Mouse (Mus musculus): Measurements from ENCODE around the gene Nupr1l.
"Not testable (repeated sequence)": the region's sequence is repeated elsewhere in the genome, so short reads cannot be mapped to it uniquely, and the experiment has no call there.

Gene Nupr1l

DNA sequence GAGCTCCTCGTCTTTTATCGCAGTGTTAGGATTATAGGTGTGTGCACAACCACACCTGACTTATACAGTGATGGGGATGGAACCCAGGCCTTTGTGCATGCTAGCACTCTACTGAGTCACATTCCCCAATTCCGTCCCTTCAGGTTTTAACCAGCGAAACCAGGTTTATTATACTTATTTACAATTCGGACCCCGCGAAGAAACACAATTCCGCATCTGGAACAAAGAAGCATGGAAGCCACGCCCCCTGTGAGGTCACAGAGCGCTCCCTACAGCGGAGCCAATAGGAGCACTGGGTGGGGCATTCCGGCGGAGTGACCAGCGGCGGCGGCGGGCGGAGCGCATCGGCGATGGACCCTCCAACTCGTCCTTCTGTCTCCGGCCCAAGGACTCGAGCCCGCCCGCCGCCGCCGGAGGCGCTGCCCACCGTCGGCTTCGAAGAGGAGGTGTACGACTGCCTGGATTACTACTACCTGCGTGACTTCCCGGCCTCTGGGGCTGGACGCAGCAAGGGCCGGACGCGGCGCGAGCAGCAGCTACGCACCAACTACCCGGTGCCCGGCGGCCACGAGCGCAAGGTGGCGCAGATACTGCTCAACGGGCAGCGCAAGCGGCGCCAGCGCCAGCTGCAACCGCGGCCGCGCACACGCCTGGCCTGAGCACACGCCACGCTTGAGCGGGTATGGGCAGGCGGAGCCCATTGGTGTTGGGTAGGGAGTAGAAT lies at the start of gene Nupr1l:
Gene Nupr1l, plus strand, starts transcription at position 299 of the 724 bp plus-strand sequence.
- DNase-seq (ENCODE audit: low read depth, low spot score) = peak; percentile 63

GRCm38 (mm10) chr5:129862325-129862724 lies 46.0 kb upstream of the Nupr1l start:
- DNase-seq (ENCODE audit: low read depth, low spot score) = no peak

DNA sequence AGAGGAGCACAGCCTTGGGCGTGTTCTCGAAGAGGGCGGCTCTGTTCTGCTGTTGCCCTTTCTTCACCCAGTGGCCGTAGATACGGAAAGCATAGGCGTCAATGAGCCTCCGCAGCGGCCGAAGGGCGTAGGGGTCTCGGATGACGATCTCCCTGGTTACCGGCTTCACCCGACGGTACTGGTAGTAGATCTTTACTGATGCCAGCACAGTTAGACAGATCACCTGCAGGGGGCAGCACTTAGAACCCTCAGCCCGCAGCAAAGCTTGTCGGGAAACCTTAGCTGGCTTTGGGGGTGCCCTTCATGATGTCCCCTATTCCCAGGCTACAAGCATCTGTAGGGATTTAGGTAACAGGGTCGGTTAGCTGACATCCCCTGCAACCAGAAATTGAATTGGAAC lies 43.9 kb upstream of the Nupr1l start:
- no peak for DNase-seq (ENCODE audit: low read depth, low spot score)

DNA sequence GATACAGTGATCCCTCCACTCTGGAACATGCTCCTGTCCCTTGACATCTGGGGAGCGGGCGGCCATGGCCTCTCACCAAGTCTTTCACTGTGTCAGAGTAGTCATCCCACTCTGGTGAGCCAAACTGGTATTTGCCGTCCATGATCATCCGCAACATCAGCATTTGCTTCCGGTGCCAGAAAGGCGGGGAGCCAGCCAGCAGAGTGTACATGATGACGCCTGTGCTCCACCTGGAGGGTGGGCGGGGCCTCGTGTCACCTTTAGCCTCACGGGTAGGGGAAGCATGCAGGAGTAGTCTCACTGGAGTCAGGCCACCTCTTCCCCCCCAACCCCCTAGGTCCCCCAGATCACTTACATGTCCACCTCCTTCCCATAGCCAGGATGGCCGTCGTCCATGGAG lies 42.5 kb upstream of the Nupr1l start:
- peak; percentile 57 for DNase-seq (ENCODE audit: low read depth, low spot score)

GRCm38 (mm10) chr5:129869238-129869995 lies 38.9 kb upstream of the Nupr1l start:
- no peak for DNase-seq (ENCODE audit: low read depth, low spot score)

DNA sequence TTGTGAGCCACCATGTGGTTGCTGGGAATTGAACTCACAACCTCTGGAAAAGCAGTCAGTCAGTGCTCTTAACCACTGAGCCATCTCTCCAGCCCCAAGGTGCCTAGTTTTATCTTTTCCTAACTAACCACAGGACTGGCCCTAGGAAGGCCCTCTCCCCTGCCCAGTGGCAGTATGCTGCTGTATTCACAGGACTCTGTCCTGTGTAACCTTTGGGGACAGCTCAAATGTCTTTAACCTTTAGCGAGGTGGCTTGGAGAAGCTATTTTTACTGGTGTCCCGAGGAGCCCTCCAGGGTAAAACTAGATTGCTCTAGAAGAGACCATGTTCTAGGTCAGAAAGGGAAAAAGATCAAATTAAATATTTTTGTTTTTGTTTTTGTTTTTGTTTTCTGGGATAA lies 37.1 kb upstream of the Nupr1l start:
- DNase-seq (ENCODE audit: low read depth, low spot score) = peak; percentile 85

GRCm38 (mm10) chr5:129873942-129874341 lies 34.4 kb upstream of the Nupr1l start:
- no peak for DNase-seq (ENCODE audit: low read depth, low spot score)

DNA sequence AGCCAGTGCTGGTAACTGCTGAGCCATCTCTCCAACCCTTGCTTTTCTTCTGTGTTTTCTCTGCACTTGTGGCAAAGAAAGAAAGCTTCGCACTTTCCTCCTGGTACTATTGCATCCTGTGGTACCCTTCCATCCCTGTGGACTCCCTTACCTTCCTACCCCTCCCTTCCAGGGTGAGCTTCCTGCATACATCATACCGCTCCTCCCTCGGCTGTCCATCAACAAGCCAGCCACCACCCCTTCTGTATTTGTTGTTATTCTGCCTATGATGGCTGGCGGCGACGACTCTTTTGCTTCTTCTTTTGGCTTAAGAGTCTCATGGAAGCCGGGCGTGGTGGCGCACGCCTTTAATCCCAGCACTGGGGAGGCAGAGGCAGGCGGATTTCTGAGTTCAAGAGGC lies 33.2 kb upstream of the Nupr1l start:
- no peak for DNase-seq (ENCODE audit: low read depth, low spot score)

GRCm38 (mm10) chr5:129877731-129878455 lies 30.4 kb upstream of the Nupr1l start:
- peak; percentile 93 for DNase-seq (ENCODE audit: low read depth, low spot score)

DNA sequence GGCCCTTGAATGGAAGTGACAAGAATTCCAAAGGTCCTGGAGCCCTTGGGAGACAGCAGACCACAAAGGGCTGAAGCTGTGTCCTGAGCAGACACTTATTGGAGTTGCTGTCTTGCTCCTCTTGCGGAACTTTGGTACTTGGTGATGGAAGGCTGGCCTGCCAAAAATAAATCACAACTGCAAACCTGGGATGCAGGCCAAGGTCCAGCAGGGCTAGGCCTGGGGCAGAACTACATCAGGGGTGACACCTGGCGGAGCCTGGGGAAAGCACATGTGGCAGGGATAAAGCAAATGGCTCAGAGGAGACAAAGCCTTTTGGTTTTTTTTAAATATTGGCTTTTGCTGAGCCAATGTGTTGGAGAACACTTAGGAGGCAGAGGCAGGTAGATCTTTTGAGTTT lies 29.4 kb upstream of the Nupr1l start:
- DNase-seq (ENCODE audit: low read depth, low spot score) = peak; percentile 94

GRCm38 (mm10) chr5:129879888-129880287 lies 28.5 kb upstream of the Nupr1l start:
- no peak for DNase-seq (ENCODE audit: low read depth, low spot score)

- no peak for DNase-seq (ENCODE audit: low read depth, low spot score)
Observed at GRCm38 (mm10) chr5:129886271-129886670, 22.1 kb upstream of the Nupr1l start.

DNA sequence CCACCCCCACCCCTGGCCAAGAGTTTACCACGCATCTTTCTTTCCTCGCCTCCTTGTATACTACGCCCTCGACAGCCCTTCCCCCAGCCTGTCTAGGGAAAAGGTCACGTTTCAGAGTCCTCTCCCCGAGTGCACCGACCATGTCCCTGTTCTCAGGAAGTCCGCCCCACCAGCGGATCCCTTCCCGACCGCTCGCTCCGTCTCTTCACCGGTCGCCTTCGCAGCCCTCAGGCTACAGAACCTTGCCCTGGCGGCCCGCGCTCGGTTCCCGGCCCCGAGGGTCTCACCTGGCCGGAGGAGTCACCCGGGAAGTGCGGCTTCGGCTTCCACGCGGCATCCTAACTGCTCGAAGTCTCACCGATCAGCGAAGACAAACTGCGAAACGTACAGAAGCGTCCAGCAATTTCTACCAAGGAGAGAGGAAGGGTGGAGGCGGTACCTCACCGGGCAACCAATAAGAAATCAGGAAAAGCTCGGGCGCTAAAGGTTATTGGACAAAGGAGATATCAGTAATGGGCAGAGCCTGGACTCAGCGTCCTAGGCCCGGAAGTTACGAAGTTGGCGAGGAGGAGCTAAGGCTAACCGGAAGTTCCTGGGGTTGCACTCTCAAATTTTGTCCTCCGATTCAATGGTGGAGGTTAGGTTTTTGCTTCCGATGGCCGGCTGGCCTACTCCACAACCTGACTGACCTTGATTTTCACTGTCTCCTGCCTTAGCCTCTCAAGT lies 21.3 kb upstream of the Nupr1l start, which contains the start of gene Chchd2:
Gene Chchd2, minus strand, starts transcription at position 560 of the 726 bp plus-strand sequence.
- peak; percentile 98 for DNase-seq (ENCODE audit: low read depth, low spot score)

DNA sequence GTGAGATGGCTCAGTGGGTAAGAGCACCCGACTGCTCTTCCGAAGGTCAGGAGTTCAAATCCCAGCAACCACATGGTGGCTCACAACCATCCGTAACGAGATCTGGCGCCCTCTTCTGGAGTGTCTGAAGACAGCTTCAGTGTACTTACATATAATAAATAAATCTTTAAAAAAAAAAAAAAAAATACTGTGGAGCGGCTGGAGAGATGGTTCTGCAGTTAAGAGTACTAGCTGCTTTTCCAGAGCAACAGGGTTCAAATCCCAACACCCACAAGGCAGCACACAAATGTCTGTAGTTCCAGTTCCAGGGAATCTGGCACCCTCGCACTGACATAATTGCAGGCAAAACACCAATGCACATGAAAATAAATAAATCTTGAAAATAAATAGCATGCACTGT lies 17.9 kb upstream of the Nupr1l start:
- not testable (repeated sequence) for DNase-seq (ENCODE audit: low read depth, low spot score)

DNA sequence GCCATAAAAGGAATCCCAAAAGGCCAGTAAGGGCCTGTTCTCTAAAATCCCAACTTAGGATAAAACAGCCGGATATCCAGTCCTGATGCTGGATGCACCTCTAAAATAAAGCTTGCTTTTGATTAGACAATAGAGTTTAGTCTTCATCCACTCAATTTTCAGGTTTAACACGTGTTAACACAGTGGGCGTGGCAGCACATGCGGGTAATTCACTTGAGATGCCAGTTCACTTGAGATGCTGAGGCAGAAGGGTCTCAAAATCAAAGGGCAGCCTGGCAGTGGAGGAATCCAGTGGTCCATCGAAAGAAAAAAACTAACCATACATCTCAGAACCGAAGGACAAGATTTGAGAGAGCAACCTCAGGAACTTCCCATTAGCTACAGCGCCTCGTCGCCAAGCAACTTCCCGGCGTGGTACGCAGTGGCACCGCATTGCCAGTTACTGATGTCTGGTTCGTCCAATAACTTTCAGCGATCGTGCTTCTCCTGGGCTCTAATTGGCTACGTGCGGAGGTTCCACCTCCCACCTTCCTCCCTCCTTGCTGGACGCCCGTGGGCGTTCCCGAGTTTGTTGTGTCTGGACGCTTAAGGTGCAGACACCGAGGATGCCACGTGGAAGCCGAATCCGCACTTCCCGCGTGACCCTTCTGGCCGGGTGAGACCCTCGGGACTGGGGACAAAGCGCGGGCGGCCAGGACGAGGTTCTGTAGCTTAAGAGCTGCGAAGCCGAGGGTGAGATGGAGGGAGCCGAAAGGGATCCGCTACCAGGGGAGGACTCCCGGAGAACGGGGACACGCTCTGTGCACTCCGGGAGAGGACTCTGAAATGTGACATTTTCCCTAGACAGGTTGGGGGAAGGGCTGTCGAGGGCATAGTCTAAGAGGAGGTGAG lies 12.9 kb upstream of the Nupr1l start, which contains the start of gene Zbed5:
Gene Zbed5, plus strand, starts transcription at position 526 of the 891 bp plus-strand sequence.
- DNase-seq (ENCODE audit: low read depth, low spot score) = peak; percentile 90

- no peak for DNase-seq (ENCODE audit: low read depth, low spot score)
Observed at GRCm38 (mm10) chr5:129898449-129898848, 9.9 kb upstream of the Nupr1l start, which contains the start of gene Phkg1. Phkg1 (minus strand) TSS chr5:129898549.

- DNase-seq (ENCODE audit: low read depth, low spot score) = no peak
Observed at GRCm38 (mm10) chr5:129907775-129908174, 565 bp upstream of the Nupr1l start.

DNA sequence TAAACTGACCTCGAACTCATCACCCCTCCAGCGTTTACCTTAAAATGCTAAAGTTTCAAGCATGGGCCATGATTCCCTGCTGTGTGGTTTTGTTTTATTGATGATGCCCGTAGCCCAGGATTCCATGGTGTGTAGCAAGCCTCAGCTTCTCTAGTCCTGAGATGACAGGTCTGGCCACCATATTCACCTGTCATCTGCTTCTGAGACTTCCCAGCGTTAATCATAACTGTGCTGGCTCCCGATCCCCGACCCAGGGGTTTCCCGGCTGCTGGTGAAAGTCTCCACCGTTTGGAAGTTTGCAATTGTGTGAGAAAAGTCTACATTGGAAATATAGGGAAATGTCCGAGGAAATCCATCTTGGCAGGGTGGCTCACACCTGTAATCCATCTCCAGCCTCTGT lies 807 bp downstream of the Nupr1l start:
- DNase-seq (ENCODE audit: low read depth, low spot score) = no peak

DNA sequence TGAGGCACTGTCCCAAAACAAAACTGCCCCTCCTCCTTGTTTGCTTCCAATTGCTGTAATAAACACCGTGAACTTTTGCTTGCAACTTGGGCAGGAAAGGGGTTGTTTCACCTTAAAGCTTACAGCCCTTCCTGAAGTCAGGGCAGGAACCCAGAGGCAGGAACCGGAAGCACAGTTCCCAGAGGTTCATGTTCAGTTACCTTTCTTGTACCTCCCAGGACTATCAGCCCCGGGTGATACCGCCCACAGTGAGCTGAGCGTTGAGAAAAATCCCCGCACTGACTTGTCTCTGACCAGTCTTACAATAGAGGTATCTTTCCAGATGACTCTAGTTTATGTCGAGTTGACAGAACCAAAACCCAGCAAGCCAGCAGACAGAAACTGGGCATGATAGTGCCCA lies 1.3 kb downstream of the Nupr1l start:
- no peak for DNase-seq (ENCODE audit: low read depth, low spot score)

- peak; percentile 18 for DNase-seq (ENCODE audit: low read depth, low spot score)
Observed at GRCm38 (mm10) chr5:129914024-129914423, 5.7 kb downstream of the Nupr1l start.
